In genomic region chr2:18928196-18928595, GRCm38 (mm10) we compare ENCODE assay signal across 12 mouse cellular contexts.
DNase-seq lines count a peak whose midpoint lies in the region; ATAC-seq lines count a peak whose summit lies in the region.
"Had no signal": no experiment of that assay in that cellular context is flagged by ENCODE, and none has a peak within 500 bp of the region (broad histone marks: within the 10 kb centered on the region; RNA-seq: fewer than 3 reads in every experiment).

No protein-coding gene starts in this region.

- no peaks in the 10 kb centered on the region for H3K36me3 ChIP-seq in hindbrain, embryonic 16.5 days (ENCODE audit: control insufficient read depth, insufficient read depth, low read length)
- H3K36me3 ChIP-seq in hindbrain, embryonic 10.5 days: no peaks in the 10 kb centered on the region
- no peaks in the 10 kb centered on the region for H3K36me3 ChIP-seq in limb, embryonic 11.5 days (ENCODE audit: control insufficient read depth, insufficient read depth, low read length)
- H3K36me3 ChIP-seq: embryonic facial prominence, embryonic 13.5 days; midbrain, embryonic 10.5 days had no signal

- no peak overlapping the region for H3K27ac ChIP-seq in hindbrain, embryonic 16.5 days (ENCODE audit: low read depth, low read length)
- no peak overlapping the region for H3K27ac ChIP-seq in hindbrain, embryonic 10.5 days
- H3K27ac ChIP-seq in limb, embryonic 11.5 days (replicated peaks; ENCODE audit: low read depth, low read length): no peak overlapping the region
- H3K27ac ChIP-seq: embryonic facial prominence, embryonic 13.5 days; midbrain, embryonic 10.5 days had no signal

- H3K4me1 ChIP-seq in hindbrain, embryonic 16.5 days (ENCODE audit: control insufficient read depth, insufficient read depth, low read depth, low read length): peaks cover 5% of the 10 kb centered on the region; the same call in 1 of the 2 replicates
- peaks cover 29% of the 10 kb centered on the region for H3K4me1 ChIP-seq in hindbrain, embryonic 10.5 days (replicated peaks)
- peaks cover 8% of the 10 kb centered on the region for H3K4me1 ChIP-seq in limb, embryonic 11.5 days (ENCODE audit: control insufficient read depth, insufficient read depth, low read length)

- no peak overlapping the region for H3K4me3 ChIP-seq in hindbrain, embryonic 16.5 days (ENCODE audit: low read length)
- H3K4me3 ChIP-seq in hindbrain, embryonic 10.5 days: no peak overlapping the region
- no peak overlapping the region for H3K4me3 ChIP-seq in limb, embryonic 11.5 days (ENCODE audit: low read depth, low read length)
- H3K4me3 ChIP-seq: embryonic facial prominence, embryonic 13.5 days; midbrain, embryonic 10.5 days had no signal

- peak; percentile 29; the same call in 1 of the 2 replicates for ATAC-seq in cerebellum, adult (ENCODE audit: insufficient number of reproducible peaks, low FRiP score, low TSS enrichment)
- peak; percentile 37; the same call in 1 of the 2 replicates for ATAC-seq in hindbrain, embryonic 16.5 days
- 0 out of 2 replicates have a peak, but pooled peaks have one; percentile 17 for ATAC-seq in limb, embryonic 11.5 days (ENCODE audit: insufficient number of reproducible peaks, low FRiP score, low TSS enrichment, low read depth)

- no peak overlapping the region for H3K9ac ChIP-seq in hindbrain, embryonic 16.5 days (ENCODE audit: low read depth, low read length)
- no peak overlapping the region for H3K9ac ChIP-seq in limb, embryonic 11.5 days (ENCODE audit: low read length)
- H3K9ac ChIP-seq: embryonic facial prominence, embryonic 13.5 days had no signal

- H3K27me3 ChIP-seq in hindbrain, embryonic 16.5 days (replicated peaks; ENCODE audit: control insufficient read depth, insufficient read depth, low read length): no peaks in the 10 kb centered on the region
- H3K27me3 ChIP-seq in hindbrain, embryonic 10.5 days (ENCODE audit: insufficient read depth, poor library complexity, severe bottlenecking): no peaks in the 10 kb centered on the region
- no peaks in the 10 kb centered on the region for H3K27me3 ChIP-seq in limb, embryonic 11.5 days (ENCODE audit: control insufficient read depth, insufficient read depth, low read length)

- DNase-seq in cerebellum, adult 8-10 months: no peak
- no peak for DNase-seq in hindbrain, embryonic 10.5 days (ENCODE audit: low spot score)
- DNase-seq in T-cell, adult 2 months (ENCODE audit: low spot score): peak; percentile 51
- no peak for DNase-seq in limb, embryonic 11.5 days (ENCODE audit: low spot score)
- no peak for DNase-seq in adrenal gland, adult 8-10 months
- DNase-seq in thymus, postnatal 25 days: no peak
- DNase-seq: adrenal gland, postnatal 10 days; kidney, postnatal 4 days had no signal

- no peak overlapping the region for H3K4me2 ChIP-seq in hindbrain, embryonic 16.5 days (ENCODE audit: low read length)
- H3K4me2 ChIP-seq in limb, embryonic 11.5 days (ENCODE audit: low read depth, severe bottlenecking): no peak overlapping the region
- H3K4me2 ChIP-seq: embryonic facial prominence, embryonic 13.5 days had no signal

- no peaks in the 10 kb centered on the region for H3K9me3 ChIP-seq in hindbrain, embryonic 16.5 days (ENCODE audit: control insufficient read depth, low read length)
- no peaks in the 10 kb centered on the region for H3K9me3 ChIP-seq in hindbrain, embryonic 10.5 days
- no peaks in the 10 kb centered on the region for H3K9me3 ChIP-seq in limb, embryonic 11.5 days (ENCODE audit: control insufficient read depth, low read length)
- H3K9me3 ChIP-seq: embryonic facial prominence, embryonic 13.5 days; midbrain, embryonic 10.5 days had no signal

- WGBS in hindbrain, embryonic 16.5 days: 65% methylated on average over 8 of the region's 8 CpGs
- 87% methylated on average over 8 of the region's 8 CpGs for WGBS in hindbrain, embryonic 10.5 days
- WGBS in limb, embryonic 11.5 days: 45% methylated on average over 8 of the region's 8 CpGs
